Mouse (Mus musculus): ENCODE results near the gene Cd93. TPM values are rescaled to one million over a fixed set of nuclear protein-coding genes. Genes with fewer than 3 reads are reported as not detected.

Cd93 gene
- polyA plus RNA-seq, 1 experiment: 14.5 TPM

DNA sequence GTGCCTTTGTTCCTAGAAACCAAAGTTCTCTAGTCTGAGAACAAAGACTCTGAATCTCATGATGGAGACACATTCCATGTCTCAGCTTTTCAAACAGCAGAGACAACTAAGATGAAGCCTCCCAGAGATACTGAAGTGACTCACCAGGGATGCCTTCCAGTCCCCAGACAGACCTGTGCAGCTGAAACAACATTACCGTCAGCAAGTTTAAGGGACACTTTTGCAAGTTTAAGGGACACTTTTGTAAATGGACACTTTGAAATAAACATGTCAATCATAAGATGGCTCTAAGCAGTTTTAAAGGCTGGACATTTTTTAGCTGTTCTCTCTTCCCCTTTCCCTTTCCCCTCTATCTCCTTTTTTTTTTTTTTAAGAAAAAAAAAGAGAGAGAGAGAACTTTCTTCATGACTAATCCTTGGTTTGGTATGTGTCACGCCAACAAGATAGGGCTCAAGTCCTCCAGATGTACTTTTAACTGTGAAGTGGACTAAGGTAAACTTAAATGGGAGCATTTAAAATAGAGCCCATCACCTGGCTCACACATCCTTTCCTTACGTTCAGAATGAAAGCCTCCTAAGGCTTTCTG, 3.6 kb downstream of the Cd93 start:
- TF ChIP-seq CTCF (IDR thresholded peaks at IDR 0.05; ENCODE audit: control insufficient read depth, insufficient read depth, low read length) (no peak), POLR2A (IDR thresholded peaks at IDR 0.05; ENCODE audit: borderline replicate concordance, control insufficient read depth, low read depth, low read length) (no peak)
- no peak overlapping the region for H3K27ac ChIP-seq (ENCODE audit: control insufficient read depth, insufficient read depth, low read depth, low read length, poor library complexity)
- H3K4me3 ChIP-seq (replicated peaks; ENCODE audit: control insufficient read depth, low read depth, low read length): peak overlapping the region; percentile 44
- H3K4me1 ChIP-seq (ENCODE audit: control insufficient read depth, insufficient read depth, low read length): no peaks in the 10 kb centered on the region; the same call in 1 of the 2 replicates
- WGBS: 15% methylated on average over 3 of the region's 3 CpGs

DNA sequence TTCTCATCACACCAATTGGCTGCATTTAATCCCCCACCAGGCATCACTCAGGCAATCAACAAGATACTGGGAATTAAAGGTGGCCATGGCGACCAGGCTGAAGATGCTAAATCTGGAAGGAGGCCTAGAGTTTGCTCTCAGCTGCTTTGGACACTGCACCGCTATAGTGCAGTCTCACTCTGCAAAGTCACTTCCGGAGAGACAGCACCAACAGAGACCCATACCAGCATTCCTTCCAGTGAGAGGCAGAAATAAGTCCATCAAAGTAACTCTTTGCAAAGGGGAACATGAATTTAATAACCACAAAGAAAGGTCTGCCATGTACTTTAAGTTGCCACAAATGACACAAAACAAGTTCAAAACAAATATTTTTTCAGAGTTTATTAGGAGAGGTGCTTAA, 7.1 kb downstream of the Cd93 start:
- H3K27ac ChIP-seq (ENCODE audit: control insufficient read depth, insufficient read depth, low read depth, low read length, poor library complexity): no peak overlapping the region

DNA sequence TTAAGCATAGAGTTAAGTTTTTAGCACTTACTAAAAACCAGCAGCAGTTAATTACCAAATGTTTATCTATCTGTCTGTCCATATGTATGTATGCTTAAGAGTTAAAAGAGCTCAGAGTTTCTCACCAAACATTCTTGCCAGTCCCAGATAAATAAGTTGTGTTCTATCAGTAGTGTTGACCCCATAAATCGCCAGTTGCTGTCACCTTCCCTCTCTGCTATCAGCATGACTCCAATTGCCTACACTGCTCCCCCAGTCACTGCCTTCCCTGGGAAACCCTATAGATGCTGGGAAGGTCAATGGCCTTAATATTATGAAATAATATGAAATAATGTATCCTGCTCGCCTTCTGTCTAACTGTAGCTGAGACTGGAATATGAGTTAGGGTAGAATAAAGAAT, 11.0 kb downstream of the Cd93 start:
- no peak overlapping the region for H3K4me3 ChIP-seq (replicated peaks; ENCODE audit: control insufficient read depth, low read depth, low read length)
- no peak overlapping the region for H3K27ac ChIP-seq (ENCODE audit: control insufficient read depth, insufficient read depth, low read depth, low read length, poor library complexity)
- 58% methylated on average over 2 of the region's 2 CpGs for WGBS
- TF ChIP-seq POLR2A (IDR thresholded peaks at IDR 0.05; ENCODE audit: borderline replicate concordance, control insufficient read depth, low read depth, low read length) (no peak), CTCF (IDR thresholded peaks at IDR 0.05; ENCODE audit: control insufficient read depth, insufficient read depth, low read length) (no peak)
- H3K4me1 ChIP-seq (ENCODE audit: control insufficient read depth, insufficient read depth, low read length): no peaks in the 10 kb centered on the region

More for the DNA sequence above, 7.1 kb downstream of the Cd93 start:
- 28% methylated on average over 3 of the region's 3 CpGs for WGBS
- Histone ChIP-seq H3K4me1 (ENCODE audit: control insufficient read depth, insufficient read depth, low read length) (no peaks in the 10 kb centered on the region), H3K4me3 (replicated peaks; ENCODE audit: control insufficient read depth, low read depth, low read length) (no peak overlapping the region)
- TF ChIP-seq POLR2A (IDR thresholded peaks at IDR 0.05; ENCODE audit: borderline replicate concordance, control insufficient read depth, low read depth, low read length) (no peak), CTCF (IDR thresholded peaks at IDR 0.05; ENCODE audit: control insufficient read depth, insufficient read depth, low read length) (no peak)

DNA sequence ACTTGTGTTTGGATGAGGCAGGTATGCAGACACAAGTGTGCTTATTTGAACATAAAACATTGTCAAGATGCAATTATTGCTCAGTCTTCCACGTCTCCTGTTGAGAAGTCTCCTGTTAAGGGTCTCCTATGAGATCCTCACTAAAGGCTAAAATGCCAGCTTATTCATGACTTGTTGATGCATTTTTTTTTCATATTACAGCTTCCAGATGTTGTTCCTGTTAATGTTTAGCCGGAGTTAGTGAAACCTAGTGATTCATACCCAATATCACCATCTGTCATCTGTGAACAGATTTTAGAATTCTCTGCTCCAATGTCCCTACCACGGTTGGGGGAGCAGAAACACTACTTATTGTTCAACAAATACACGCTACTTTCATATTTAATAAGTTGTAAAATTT, 12.4 kb downstream of the Cd93 start:
- H3K27ac ChIP-seq (ENCODE audit: control insufficient read depth, insufficient read depth, low read depth, low read length, poor library complexity): no peak overlapping the region
- no peak overlapping the region for H3K4me3 ChIP-seq (replicated peaks; ENCODE audit: control insufficient read depth, low read depth, low read length)
- H3K4me1 ChIP-seq (ENCODE audit: control insufficient read depth, insufficient read depth, low read length): peaks cover 1% of the 10 kb centered on the region; the same call in 1 of the 2 replicates
- TF ChIP-seq CTCF (IDR thresholded peaks at IDR 0.05; ENCODE audit: control insufficient read depth, insufficient read depth, low read length) (no peak), POLR2A (IDR thresholded peaks at IDR 0.05; ENCODE audit: borderline replicate concordance, control insufficient read depth, low read depth, low read length) (no peak)
- WGBS: 69% methylated on average over 4 of the region's 4 CpGs

DNA sequence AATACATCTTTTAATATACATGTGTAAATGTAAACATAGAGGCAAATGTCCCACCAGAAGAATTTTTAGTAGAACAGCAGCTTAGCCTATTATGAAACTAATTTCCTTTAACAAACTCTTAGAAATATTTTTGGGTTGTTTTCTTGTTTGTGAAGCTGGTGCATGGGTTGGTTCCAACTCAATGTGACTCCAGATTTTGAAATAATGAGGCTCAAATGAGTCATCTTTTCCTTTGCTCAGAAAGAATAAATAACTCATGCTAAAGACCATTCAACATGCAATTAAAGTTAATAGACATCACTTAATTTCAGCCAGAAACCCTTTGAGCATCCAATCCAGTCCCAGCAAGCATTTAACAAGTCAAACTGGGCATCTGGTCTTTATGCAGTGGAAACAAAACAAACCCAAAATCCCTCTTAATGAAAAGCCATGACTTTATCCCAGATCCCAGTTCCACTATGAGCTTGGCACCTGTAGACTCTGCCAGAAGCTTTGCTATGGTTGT, 14.3 kb downstream of the Cd93 start:
- H3K27ac ChIP-seq (ENCODE audit: control insufficient read depth, insufficient read depth, low read depth, low read length, poor library complexity): no peak overlapping the region
- no peak overlapping the region for H3K4me3 ChIP-seq (replicated peaks; ENCODE audit: control insufficient read depth, low read depth, low read length)
- H3K4me1 ChIP-seq (ENCODE audit: control insufficient read depth, insufficient read depth, low read length): peaks cover 1% of the 10 kb centered on the region; the same call in 1 of the 2 replicates
- TF ChIP-seq POLR2A (IDR thresholded peaks at IDR 0.05; ENCODE audit: borderline replicate concordance, control insufficient read depth, low read depth, low read length): no peak
- no peak for TF ChIP-seq CTCF (IDR thresholded peaks at IDR 0.05; ENCODE audit: control insufficient read depth, insufficient read depth, low read length)

DNA sequence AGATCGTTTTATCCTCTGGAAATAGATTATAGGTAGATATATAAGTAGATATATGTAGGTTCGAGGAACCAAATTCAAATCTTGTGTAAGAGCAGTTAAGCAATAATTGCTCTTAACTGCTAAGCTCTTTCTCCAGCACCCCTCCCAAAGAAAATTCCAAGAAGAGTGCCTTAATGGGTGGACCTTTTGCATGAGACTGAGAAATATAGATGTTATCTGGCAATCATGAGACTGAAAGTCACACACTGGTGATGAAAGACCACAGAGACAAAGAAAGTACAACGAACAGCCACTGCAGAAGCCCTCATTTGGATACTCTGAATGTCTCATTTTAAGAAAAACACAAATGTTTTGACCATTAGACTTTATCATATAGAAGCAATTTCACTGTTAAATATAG, 14.8 kb downstream of the Cd93 start:
- Histone ChIP-seq H3K4me3 (replicated peaks; ENCODE audit: control insufficient read depth, low read depth, low read length) (no peak overlapping the region), H3K4me1 (ENCODE audit: control insufficient read depth, insufficient read depth, low read length) (peaks cover 1% of the 10 kb centered on the region; the same call in 1 of the 2 replicates), H3K27ac (ENCODE audit: control insufficient read depth, insufficient read depth, low read depth, low read length, poor library complexity) (no peak overlapping the region)
- TF ChIP-seq CTCF (IDR thresholded peaks at IDR 0.05; ENCODE audit: control insufficient read depth, insufficient read depth, low read length): no peak
- no peak for TF ChIP-seq POLR2A (IDR thresholded peaks at IDR 0.05; ENCODE audit: borderline replicate concordance, control insufficient read depth, low read depth, low read length)
- WGBS: 30% methylated on average over 3 of the region's 3 CpGs

DNA sequence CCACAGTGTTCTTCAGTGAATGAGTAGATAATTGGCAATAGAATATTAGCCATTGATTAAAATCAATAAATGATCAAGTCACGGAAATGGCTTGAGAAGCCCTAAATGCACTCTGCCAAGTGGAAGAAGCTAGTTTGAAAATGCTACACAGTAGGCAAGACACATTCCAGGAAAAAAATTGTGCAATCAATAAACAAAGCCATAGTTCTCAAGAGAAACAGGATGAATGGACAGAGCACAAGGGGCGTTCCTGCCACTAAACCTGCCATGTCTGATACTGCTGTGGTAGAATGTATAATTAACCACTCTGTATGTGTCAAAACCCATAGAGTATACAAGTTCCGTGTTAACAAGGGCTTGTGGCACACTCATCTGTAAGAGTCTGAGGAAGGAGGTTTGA, 15.8 kb downstream of the Cd93 start:
- Histone ChIP-seq H3K27ac (ENCODE audit: control insufficient read depth, insufficient read depth, low read depth, low read length, poor library complexity) (no peak overlapping the region), H3K4me1 (ENCODE audit: control insufficient read depth, insufficient read depth, low read length) (peaks cover 1% of the 10 kb centered on the region; the same call in 1 of the 2 replicates), H3K4me3 (replicated peaks; ENCODE audit: control insufficient read depth, low read depth, low read length) (no peak overlapping the region)
- 64% methylated on average over 3 of the region's 3 CpGs for WGBS
- TF ChIP-seq POLR2A (IDR thresholded peaks at IDR 0.05; ENCODE audit: borderline replicate concordance, control insufficient read depth, low read depth, low read length) (no peak), CTCF (IDR thresholded peaks at IDR 0.05; ENCODE audit: control insufficient read depth, insufficient read depth, low read length) (no peak)

DNA sequence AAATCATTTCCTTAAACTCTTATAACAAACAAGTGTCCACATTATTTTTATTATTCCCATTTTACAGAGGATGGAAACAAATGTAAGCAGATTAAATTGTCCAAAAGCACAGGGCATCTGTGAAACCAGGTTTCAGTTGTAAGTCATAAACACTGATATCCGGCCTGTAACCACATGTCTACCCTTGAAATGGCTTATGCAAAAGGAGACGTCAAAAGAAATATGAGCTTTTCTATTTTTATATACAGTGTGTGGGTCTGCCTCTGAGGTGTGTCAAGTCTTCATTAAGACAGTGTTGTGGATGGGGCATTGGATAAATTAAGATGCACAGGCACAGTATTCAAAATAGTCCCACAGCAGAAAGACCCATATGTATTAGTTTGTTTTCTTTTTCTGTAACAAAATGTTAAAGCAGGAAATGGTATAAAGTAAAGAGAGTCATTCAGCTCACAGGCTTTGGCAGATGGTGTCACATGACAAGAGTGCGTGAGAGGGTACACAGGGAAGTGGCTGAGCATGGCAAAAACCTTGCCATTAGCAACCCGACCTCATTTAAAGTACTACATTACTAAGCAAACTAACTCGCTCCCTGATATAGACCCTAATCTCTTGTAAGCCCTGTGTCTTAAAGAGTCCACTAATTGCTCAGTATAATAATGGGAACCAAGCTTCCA, 17.5 kb downstream of the Cd93 start:
- Histone ChIP-seq H3K4me3 (replicated peaks; ENCODE audit: control insufficient read depth, low read depth, low read length) (no peak overlapping the region), H3K4me1 (ENCODE audit: control insufficient read depth, insufficient read depth, low read length) (peaks cover 1% of the 10 kb centered on the region; the same call in 1 of the 2 replicates), H3K27ac (ENCODE audit: control insufficient read depth, insufficient read depth, low read depth, low read length, poor library complexity) (no peak overlapping the region)
- WGBS: 22% methylated on average over 5 of the region's 5 CpGs
- TF ChIP-seq POLR2A (IDR thresholded peaks at IDR 0.05; ENCODE audit: borderline replicate concordance, control insufficient read depth, low read depth, low read length) (no peak), CTCF (IDR thresholded peaks at IDR 0.05; ENCODE audit: control insufficient read depth, insufficient read depth, low read length) (no peak)

Measured in bone marrow, adult 2 months (tissue).